Mouse (Mus musculus) cerebellum, adult 11 months (tissue): ENCODE data around the gene Rcl1.

ENCODE experiments used
- DNase-seq: peaks from one replicate; pipeline ENCODE4 v3.0.0; 2022

Gene Rcl1

DNA sequence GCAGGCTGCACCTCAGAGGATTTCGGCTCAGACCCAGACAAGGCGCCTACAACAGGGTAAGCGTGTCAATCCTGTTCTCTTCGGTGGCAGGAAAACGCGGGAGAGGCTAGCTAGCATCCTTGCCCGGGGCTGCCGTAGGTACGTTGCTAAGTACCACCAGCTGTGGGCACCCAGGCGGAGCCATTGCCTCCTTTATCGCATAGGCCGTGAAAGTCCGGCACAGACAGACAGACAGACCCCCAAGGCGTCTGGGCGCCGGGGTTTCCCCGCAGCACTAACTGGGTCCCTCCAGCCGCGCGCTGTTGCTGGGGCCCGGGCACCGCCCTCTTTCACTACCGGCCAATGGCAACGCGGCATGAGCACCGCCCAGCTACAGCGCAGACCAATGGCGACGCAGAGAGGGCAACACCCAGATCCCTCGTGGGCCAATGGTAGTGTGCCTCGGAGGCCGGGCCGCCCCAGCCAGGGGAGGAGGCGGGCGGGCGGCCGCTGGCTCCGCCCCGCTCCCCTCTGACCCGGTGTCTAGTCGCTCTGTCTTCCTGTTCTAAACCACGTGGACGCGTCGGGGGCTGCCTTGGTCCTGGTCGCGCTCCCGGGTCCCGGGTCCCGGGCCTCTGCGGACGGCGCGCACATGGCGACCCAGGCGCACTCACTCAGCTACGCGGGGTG, at the start of gene Rcl1:
Gene Rcl1 (plus strand): TSS at position 502 of the 669 bp plus-strand sequence.
- DNase-seq, result peak; percentile 92

DNA sequence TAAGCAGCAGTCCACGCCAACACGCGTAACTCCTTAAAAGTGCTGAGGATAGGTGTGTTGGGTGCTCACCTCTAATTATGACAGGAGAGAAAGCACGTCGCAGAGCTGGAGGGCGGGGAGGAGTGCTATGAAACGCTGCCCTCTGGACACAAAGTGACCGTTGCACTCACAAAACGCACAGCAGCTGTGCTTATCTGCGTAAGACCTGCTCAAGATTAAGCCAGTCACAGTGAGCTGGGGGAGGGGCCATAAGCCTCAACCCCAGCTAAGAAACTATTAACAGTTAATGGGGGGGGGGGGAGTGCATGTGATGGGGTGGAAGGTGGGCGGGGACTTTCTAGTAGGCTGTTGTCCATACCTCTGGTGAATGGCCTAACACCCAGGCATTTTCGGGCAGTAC, 48.4 kb upstream of the Rcl1 start:
- no peak for DNase-seq

DNA sequence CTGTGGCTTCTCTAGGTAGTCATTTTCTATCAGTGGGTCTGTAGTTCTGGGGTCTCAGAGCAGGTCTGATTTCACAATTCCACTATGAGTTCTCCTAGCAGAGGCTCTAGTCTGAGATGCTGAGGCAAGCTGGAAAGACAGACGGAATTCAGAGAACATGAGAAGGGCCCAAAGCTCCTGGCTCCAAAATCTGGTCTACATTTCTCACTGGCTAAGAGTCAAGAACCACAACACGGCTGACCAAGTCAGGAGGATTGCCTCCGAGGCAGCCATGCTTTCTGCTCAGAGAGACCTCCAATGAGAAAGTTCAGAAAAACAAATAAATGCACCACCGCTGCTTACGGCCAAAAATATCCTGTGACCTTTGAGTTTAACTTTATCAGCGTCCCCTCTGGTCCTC, 46.6 kb upstream of the Rcl1 start:
- DNase-seq, result no peak

DNA sequence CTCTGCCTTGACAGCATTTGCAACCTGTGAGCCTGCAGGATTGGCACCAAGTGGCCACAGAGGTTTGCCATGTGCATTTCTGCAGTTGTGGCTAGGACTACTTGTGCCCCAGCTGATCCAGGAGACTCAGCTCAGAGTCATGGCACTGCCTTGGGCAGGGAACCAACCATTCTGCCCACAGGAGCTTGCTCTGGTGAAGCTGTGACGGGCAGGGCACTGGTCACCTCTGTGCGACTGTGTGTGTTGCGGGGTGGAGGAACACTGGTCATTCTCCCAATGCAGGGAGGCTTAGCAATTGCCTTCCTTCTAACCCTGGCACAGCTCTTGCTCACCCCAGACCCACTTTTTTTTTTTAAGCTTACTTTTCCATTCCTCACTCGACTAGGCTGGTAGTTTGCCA, 45.7 kb upstream of the Rcl1 start:
- DNase-seq, result no peak

DNA sequence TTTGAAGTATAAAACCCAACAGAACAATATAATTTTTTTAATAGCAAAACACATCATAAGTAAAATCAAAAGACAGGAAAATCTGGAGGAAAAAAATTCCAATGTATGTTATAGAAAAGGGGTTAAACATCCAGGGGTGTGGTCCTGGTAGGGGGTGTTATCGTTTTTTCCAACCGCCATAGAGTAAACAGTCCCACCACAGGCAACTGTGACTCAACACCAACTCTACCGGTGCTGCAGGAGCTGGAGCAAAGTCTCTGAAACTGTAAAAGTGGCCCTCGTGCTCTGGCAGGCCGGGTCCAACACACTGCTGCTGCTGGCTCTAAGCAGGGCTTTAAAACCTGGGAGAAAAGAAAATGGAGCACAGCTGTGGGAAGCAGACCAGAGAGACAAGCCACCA, 42.4 kb upstream of the Rcl1 start:
- no peak for DNase-seq

DNA sequence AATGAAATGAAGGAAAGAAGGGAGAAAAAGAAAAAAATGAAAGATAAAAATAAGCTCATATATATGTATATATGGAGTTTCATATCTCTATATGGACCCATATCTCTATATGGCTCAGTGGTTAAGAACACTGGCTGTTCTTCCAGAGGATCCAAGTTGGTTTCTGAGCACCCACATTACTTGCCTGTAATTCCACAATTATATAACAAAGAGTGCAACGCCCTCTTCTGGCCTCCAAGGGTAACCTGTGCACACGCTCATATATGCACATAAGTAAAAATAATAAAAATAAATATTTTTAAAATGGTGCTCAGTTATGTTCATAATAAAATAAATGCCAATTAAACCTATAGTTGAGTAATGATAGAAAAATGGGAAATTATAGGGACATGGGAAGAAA, 41.5 kb upstream of the Rcl1 start:
- DNase-seq, result no peak

DNA sequence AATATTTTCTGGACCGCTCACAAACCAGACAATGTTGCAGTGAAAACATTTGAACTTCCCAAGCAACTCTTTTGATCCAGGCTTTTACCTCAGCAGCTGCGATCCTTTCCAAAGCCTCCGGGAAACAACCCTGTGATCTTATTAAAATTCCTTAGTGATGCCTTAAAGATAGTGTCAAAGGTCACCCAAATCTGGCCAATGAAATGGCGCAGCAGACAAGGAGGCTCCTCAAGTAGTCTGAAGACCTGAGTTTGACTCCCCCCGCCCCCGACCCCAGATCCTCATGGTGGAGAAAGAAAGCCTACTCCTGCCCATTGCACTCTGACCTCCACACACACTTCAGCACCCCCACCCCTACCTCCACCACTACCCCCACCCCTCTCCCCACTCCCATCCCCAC, 40.9 kb upstream of the Rcl1 start:
- no peak for DNase-seq

DNA sequence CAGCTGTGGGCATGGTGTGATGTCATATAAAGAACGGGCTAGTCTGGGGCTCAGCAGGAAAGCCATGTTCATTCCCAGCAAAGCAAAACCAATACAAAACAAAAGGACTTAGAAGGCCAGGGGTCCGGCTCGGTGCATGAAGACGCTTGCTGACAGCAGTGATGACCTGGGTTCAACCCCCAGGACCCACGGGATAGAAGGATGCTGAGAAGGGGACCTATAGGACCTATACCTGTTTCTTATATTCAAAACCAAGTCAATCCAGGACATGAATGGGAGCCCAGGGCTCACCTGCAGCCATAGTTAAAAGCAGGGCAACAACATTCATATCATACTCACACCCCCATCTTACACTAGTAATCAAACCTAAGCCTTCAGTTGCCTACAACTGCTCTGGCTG, 38.2 kb upstream of the Rcl1 start:
- DNase-seq, result no peak

DNA sequence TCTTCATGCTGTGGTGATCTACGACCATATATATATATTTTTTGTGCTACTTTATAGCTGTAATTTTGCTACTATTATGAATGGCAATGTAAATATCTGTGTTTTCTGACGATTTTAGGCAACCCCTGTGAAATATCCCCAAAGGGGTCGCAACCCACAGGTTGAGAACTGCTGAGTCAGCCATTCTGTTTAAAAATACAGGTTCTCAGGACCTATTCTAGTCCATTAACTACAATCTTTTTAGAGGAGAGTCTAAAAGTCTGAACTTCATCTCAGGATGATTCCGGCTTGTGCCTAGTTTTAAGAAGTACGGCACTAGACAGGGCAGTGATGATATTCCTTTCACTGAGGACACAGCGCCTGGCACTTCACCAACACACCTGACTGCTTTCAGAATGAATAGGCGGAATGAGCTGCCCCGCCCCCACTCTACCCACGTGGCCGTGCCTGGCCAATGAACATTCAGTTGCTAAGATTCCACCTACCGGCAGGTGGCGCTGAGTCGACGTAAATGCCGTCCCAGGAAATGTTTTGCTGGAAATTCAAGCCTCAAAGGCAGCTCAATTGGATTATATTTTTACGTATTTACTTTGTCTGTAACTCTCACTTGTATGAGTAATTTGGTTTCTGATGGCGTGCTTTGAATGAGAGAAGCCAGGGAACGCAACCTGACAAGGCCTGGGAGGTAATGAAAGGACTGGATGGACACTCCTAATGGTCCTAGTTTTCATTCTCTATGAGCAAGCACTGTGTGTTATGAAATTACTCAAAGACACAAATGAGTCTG, 37.4 kb upstream of the Rcl1 start:
- DNase-seq, result peak; percentile 89

DNA sequence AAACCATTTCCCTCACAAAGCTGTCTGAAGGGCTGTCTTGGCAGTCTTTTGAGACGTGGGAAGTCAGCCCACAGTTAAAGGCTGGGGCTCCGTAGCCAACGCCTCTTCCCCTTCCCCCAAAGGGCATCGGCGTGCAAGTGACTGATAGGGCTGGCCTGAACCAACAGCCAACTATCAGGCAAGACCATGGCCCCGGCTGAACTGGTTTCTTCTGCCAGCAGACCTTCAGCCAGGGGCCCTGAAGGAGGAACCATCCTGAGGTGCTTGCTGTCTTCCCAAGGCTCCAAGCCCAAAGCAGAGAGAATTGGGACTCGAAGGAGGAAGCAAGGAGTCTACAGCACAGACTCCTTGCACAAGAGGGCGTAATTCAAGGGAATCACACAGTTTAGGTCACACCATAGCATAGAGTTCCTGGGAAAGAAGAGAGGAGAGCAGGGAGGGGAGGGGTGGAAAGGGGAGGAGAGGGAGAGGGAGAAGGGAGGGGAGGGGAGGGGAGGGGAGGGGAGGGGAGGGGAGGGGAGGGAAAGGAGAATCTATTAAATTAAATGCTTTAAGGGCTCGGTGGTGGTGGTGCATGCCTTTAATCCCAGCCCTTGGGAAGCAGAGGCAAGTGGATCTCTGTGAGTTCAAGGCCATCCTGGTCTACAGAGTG, 36.6 kb upstream of the Rcl1 start:
- no peak for DNase-seq

DNA sequence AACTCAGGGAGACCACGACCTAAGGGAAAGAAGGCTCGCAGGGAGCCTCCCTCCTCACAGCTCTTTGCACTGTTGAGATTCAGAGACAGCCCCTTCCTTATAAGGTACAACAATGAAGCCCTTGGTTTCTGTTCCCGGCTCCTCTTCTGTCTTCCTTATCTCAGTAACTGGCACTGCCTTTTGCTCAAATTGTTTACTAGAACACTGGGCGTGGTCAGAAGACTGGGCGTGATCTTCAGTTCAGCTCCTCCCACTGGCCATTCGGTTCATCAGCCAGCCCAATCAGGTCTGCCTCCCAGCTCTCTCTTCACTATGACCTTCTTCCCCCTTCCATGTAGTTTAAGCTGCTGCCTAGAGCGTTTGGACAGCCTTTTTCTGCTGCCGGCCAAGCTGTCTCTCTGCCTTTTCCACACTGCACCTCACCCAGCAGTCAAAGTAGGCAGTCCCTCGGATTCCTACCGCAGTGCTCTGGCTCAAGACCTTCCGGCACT, 34.1 kb upstream of the Rcl1 start:
- no peak for DNase-seq

DNA sequence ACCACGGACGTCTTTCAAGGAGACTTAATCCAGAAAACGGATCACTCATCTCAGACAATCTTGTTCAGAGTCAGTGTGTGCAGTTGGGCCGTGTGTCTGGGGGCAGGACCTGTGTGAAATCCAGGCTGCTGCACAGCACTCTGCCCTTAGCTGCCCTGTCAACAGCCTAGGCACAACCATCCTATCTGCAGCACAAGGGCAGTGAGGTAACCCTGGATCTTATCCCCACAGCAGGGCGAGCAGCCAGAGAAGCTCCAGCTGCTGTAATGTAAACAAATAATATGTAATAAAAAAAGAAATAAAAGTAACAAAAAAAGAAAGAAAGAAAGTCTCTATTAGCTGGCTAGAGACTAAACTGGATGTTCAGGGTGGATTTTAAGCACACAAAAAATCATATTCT, 32.0 kb upstream of the Rcl1 start:
- no peak for DNase-seq

DNA sequence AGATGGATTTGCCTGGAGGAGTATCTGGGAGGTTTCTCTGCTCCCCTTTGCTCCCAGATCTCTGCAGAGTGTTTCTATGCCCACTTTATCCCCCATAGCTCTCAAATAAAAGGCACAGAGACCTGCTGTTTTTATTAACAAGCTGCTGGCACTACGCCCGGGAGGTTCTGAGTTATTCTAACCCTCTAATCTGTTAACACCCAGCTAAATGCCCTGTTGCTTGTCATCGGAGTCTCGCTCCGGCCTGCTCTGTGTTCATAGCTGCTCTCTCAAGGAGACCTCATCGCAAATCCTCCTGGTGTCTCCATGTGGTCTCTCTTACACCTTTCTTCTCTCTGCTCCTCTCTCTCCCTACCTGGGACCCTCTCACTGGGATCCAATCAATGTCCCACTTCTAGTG, 26.4 kb upstream of the Rcl1 start:
- DNase-seq, result no peak

DNA sequence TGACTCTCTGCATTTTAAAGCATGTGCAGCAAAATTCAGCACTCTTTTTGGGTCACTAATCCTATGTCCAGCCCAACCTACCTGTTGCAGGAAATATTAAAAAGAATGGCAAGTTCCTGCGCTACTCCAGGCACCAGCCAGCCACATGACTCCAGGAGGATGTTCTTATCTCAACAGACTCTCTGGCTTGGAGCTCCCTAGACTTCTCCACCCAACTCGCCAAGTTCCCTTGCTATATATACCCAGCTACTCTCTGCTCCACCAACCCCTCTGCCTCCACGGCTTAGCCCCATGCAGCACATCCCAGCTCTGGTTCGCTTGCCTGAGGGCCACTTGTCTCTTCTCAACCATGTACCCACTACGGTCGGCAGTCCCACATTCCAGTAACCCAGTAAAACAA, 12.5 kb upstream of the Rcl1 start:
- no peak for DNase-seq

DNA sequence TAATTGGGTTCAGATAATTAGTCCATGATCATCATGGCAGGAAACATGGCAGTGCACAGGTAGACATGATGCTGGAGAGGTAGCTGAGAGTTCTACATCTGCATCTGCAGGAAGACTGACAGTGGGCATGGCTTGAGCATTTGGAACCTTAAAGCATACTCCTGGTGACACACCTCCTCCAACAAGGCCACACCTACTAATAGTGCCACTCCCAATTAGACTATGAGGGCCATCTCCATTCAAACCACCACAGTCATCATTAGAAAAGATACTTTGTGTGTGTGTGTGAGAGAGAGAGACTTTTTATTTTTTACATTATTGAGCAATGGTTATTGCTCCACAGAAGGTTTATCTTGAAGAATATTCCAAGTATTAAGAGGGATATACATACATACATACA, 9.0 kb upstream of the Rcl1 start:
- no peak for DNase-seq

DNA sequence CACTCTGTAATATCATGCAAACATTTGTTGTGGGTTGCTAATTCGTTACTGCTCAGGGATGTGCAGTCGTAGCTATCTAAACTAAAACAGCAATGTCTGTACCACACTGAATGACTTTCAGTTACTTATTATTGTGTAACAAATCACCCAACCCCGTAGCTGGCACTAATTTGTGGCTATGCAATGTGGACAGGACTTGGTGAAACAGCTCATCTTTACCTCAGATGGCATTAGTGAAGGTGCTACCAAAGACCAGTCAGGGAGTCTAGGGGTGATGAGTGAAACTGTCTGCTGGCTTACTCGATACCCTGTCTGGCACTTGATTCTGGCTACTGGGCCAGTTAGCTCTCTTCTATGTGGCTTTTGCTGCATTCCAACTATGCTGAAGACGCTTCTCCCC, 2.1 kb upstream of the Rcl1 start:
- no peak for DNase-seq

DNA sequence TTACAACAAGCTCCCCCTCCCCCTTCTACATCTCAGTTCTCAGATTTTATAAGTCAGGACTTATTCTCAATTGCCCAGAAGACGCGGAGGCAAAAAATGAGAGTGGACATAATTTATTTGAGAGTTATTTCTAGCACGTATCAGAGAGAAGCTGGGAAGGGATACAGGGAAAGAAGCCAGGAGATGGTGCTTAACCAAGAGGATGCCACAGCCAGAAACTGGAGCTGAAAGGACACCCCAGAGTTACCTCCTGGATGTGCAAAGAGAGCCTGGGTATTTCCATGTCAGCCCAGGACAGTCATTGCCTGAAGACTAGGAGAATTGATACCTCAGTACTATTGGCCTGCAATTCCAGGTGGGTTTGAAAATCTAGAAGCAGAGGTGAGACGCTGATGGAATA, 1.6 kb upstream of the Rcl1 start:
- no peak for DNase-seq

DNA sequence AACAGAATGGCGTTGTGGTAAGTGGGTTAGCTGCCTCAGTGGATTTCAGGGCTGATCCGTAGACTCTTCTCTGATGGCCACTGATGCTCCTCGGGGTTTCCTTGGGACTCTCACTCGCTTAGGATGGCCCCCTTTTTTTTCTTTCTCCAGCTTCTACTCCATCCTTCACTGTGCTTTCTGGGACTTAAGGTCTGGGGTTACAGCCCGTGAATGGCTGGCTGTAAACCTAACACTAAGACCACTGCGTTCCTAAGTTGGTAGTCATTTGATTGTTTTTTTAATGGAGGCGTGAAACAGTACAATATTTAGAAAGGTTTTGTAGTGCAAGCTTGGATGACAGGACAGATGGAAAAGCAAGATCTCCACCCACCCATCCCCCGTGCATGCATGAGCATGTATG, 914 bp upstream of the Rcl1 start:
- DNase-seq, result no peak

DNA sequence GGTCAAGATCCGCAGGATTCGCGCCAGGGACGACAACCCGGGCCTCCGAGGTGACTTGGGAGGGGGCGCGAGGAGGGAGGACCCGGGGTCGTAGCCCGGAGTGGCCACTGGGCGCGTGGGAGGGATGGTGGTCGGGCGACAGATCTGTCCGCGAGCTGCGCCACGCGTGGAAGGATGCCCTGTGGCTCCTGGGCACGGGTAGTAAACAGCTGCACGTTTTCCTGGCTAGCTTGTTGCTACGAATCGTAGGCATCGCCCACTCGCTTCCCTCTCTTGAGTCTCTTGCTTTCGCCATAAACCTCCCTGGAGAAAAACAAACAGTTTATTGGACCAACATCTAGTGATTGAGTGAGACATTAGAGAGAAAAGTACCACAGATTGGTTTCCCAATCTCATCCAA, 416 bp downstream of the Rcl1 start:
- DNase-seq, result no peak

DNA sequence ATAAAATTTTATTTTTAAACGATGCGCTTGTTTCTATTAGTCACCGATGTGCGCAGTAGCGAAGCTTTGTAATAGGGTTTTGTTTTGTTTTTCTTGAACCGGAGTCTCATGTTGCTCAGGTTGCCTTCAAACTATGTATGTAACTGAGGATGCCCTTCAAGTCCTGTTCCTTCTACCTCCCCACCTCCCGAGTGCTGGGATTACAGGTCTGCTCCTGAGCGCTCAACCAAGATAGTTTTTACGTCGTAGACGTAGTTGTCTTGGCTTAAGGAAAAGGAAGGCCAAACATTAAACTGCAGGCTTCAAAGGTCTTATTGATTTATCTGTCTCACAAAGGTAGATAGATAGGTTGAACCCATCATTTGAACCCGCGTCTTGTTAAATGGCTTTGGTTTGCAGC, 923 bp downstream of the Rcl1 start:
- DNase-seq, result no peak

DNA sequence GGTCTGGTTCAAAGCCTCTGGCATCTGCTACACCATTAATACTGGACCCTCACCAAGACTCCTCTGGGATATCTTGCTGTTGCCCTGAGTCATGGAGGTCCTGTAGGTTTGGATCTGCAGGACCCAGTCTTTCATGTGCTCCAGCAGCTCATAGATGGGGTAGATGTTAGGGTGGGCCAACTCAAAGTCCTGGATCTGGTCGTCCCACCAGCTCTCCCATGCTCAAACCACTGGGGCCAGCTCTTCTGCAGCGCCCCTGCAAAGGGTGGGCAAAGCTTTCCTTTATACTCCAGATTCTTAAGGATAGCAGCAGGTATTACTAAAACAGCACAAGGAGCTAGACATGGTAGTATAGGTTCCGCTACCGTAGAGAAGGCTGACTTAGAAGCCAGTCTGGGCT, 4.6 kb downstream of the Rcl1 start:
- DNase-seq, result no peak

DNA sequence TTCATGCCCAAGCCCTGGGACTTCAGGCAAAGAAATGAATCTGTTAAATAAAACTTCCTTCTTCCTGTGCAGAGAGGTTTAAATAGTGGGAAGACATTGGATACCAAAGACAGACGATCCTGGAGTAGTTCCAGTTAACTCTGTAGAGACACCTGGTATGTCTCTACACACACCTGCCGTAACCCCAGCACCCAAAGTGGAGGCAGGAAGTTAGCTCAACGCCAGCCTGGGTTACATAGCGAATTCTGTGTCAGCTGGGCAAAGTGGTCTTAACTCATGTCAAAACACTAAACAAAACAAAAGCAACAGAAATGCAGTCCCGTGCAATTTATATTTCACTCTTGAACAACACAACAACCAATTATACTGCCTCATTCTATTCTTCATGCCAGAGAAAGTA, 5.1 kb downstream of the Rcl1 start:
- DNase-seq, result no peak

DNA sequence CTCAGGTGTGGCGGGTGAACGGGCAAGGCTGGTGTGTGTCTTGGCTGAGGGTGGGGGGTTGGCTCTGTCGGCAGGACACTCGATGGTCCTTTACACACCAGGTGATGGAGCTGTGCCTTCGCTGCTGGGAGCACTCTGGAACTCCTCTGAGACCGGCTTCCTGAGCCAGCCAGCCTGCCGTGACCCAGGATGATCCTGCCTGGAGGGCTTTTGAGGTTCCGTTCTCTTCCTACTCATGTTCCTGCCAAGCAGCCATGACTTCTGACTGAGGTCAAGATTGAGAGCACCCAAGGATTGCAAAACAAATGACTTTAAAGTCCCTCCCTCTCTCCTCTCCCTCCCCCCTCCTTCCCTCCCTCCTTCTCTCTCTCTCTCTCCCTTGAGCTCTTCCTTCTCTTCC, 11.5 kb downstream of the Rcl1 start:
- no peak for DNase-seq
